Mouse (Mus musculus): ENCODE results near the gene Kif1c.

- TF ChIP-seq CTCF (IDR thresholded peaks at IDR 0.05 in 2 of 3, conservative IDR thresholded peaks at IDR 0.05 in 1 of 3; ENCODE audit: control insufficient read depth in 1 of 3, insufficient read depth in 1 of 3, low read depth in 2 of 3, low read length in 3 of 3, poor library complexity in 1 of 3, severe bottlenecking in 1 of 3) = no peak
- no peak for TF ChIP-seq TCF12 (IDR thresholded peaks at IDR 0.05; ENCODE audit: low read depth, low read length)
- no peak for TF ChIP-seq KAT2A (conservative IDR thresholded peaks at IDR 0.05; ENCODE audit: low read depth, low read length)
- no peak for TF ChIP-seq POLR2AphosphoS5 (IDR thresholded peaks at IDR 0.05; ENCODE audit: borderline replicate concordance, low read depth, low read length)
- no peak for TF ChIP-seq ELF1 (IDR thresholded peaks at IDR 0.05; ENCODE audit: low read depth, low read length)
- TF ChIP-seq JUND (IDR thresholded peaks at IDR 0.05; ENCODE audit: low read depth, low read length) = no peak
- no peak for TF ChIP-seq EP300 (IDR thresholded peaks at IDR 0.05; ENCODE audit: low read depth in 1 of 2, low read length in 2 of 2)
- TF ChIP-seq HCFC1 (IDR thresholded peaks at IDR 0.05; ENCODE audit: low read depth, low read length) = no peak
- TF ChIP-seq POLR2A (IDR thresholded peaks at IDR 0.05; ENCODE audit: control insufficient read depth in 1 of 2, insufficient read depth in 1 of 2, low read depth in 1 of 2, low read length in 2 of 2, poor library complexity in 1 of 2) = no peak
- TF ChIP-seq RCOR1 (IDR thresholded peaks at IDR 0.05; ENCODE audit: low read depth, low read length) = no peak
These were observed 25.8 kb upstream of the Kif1c start for GRCm38 (mm10) chr11:70674501-70674900.
